Mouse (Mus musculus) small intestine, adult 2 months (tissue): ENCODE measurements around the gene Duox2. TPM values are rescaled to one million over a fixed set of nuclear protein-coding genes. Genes with fewer than 3 reads are reported as not detected.

Experiments
- H3K27ac ChIP-seq: fragments of 200-500 bp; 2 replicates; pipeline ENCODE4 v1.5.1; 2012; ENCODE audit warnings: low read depth, low read length, control low read depth, inconsistent platforms; ENCODE audit not compliant: insufficient read depth
- H3K27me3 ChIP-seq: fragments of 200-500 bp; 2 replicates; pipeline ENCODE4 v1.6.1; 2012; ENCODE audit warnings: mild to moderate bottlenecking, moderate library complexity, low read length, inconsistent platforms; ENCODE audit not compliant: control insufficient read depth, insufficient read depth
- H3K36me3 ChIP-seq: fragments of 200-500 bp; 2 replicates; pipeline ENCODE4 v1.6.1; 2012; ENCODE audit warnings: mild to moderate bottlenecking, low read length, control low read depth, inconsistent platforms; ENCODE audit not compliant: control insufficient read depth, insufficient read depth
- H3K4me1 ChIP-seq: fragments of 200-500 bp; 2 replicates; pipeline ENCODE4 v1.6.1; 2012; ENCODE audit warnings: low read length, inconsistent platforms, mixed read lengths; ENCODE audit not compliant: control insufficient read depth, insufficient read depth, insufficient read length
- H3K4me3 ChIP-seq: fragments of 200-500 bp; 2 replicates; pipeline ENCODE4 v1.5.1; 2012; ENCODE audit warnings: low read depth, mild to moderate bottlenecking, control low read depth, inconsistent platforms, low read length, moderate library complexity
- CTCF ChIP-seq: fragments of 200-500 bp; IDR thresholded peaks from 2 replicates; pipeline ENCODE4 v1.5.1; 2012; ENCODE audit warnings: low read depth, mild to moderate bottlenecking, control low read depth, inconsistent platforms, low read length, moderate library complexity, mixed read lengths; ENCODE audit not compliant: insufficient replicate concordance, insufficient read length; ENCODE audit errors: extremely low read depth
- POLR2A ChIP-seq: fragments of 200-500 bp; IDR thresholded peaks from 2 replicates; pipeline ENCODE4 v1.6.1; 2012; ENCODE audit warnings: low read depth, mild to moderate bottlenecking, control low read depth, inconsistent platforms, low read length, moderate library complexity
- WGBS: fragments of 180-500 bp; shearing (Covaris S2); methylation state at CpG from one replicate; pipeline ENCODE4 v1.1.7; 2018; 5-methylcytosine and 5-hydroxymethylcytosine counted together
- polyA plus RNA-seq: library from polyadenylated mRNA; depleted of rRNA; stranded (reverse); fragments of >200 nt; gene quantifications from 2 replicates; pipeline ENCODE4 v1.2.3, GENCODE M21; 2012; rRNA removed

Gene Duox2
- polyA plus RNA-seq, 1 experiment, result 133 TPM

DNA sequence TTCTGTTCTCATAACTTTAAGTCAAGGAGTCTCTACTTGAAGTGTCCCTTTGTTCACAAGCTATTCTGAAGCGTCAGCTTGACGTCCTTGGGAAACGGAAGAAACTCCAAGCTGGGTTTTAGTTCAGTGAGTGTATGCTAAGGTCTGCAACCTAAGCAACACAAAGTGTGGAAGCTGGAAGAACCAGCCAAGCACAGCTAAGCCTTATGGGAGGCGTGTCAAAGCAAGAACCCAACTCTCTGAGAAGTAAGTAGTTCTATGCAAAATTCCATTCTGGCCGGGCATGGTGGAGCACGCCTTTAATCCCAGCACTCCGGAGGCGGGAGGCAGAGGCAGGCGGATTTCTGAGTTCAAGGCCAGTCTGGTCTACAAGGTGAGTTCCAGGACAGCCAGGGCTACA is 66.6 kb downstream of the Duox2 start:
- H3K4me3 ChIP-seq, result no peak overlapping the region
- H3K36me3 ChIP-seq, result no peaks in the 10 kb centered on the region
- no peak for TF ChIP-seq POLR2A
- TF ChIP-seq CTCF, result no peak
- H3K27ac ChIP-seq, result no peak overlapping the region
- H3K4me1 ChIP-seq, result peaks cover 4% of the 10 kb centered on the region; the same call in 1 of the 2 replicates
- H3K27me3 ChIP-seq, result no peaks in the 10 kb centered on the region
- WGBS, result 94% methylated on average over 9 of the region's 9 CpGs

DNA sequence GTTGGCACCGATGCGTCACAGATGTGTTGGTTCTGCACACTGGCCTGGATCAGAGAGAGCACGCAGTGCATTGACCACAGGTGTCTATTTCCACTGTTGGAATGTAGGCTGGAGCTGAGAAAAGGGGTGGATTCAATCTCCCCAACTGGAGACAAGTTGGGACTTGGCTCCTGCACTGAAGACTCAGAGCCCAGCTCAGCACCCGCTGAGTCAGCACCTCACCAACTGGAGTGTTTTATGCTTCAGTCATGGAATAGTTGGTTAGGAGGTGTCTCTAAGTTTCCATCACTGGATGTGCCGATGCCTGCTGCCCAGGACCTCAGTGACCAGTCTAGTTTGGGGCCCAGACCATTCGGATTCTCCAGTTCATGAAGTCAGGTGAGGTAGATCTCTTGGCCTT is 67.9 kb downstream of the Duox2 start:
- TF ChIP-seq CTCF (no peak), POLR2A (no peak)
- no peaks in the 10 kb centered on the region for H3K27me3 ChIP-seq
- no peak overlapping the region for H3K4me3 ChIP-seq
- WGBS, result 91% methylated on average over 6 of the region's 6 CpGs
- no peaks in the 10 kb centered on the region for H3K36me3 ChIP-seq
- no peak overlapping the region for H3K27ac ChIP-seq
- no peaks in the 10 kb centered on the region for H3K4me1 ChIP-seq

Other genes starting within 250 kb of the Duox2 start
- 2.8 and 7.3 TPM in 2 replicates for gene Spg11, start 180.1 kb downstream of the Duox2 start, polyA plus RNA-seq
- gene B2m, start 150.8 kb downstream of the Duox2 start, polyA plus RNA-seq, result 286 and 1,325 TPM in 2 replicates
- gene Trim69, start 137.7 kb downstream of the Duox2 start, polyA plus RNA-seq, result 0.10 TPM in 1 of 2 replicates, not detected in the other
- gene Patl2, start 112.3 kb downstream of the Duox2 start, polyA plus RNA-seq, result not detected in 2 replicates
- not detected in 2 replicates for gene Terb2, start 112.2 kb downstream of the Duox2 start, polyA plus RNA-seq
- 16.1 and 71.5 TPM in 2 replicates for gene Sord, start 63.7 kb downstream of the Duox2 start, polyA plus RNA-seq
- gene Duoxa2, start 451 bp upstream of the Duox2 start, polyA plus RNA-seq, result 33.7 and 324 TPM in 2 replicates
- gene Duoxa1, start 15.3 kb upstream of the Duox2 start, polyA plus RNA-seq, result 0.08 and 0.66 TPM in 2 replicates
- gene Duox1, start 17.2 kb upstream of the Duox2 start, polyA plus RNA-seq, result 0.11 and 0.16 TPM in 2 replicates
- gene Shf, start 70.7 kb upstream of the Duox2 start, polyA plus RNA-seq, result 3.5 and 9.1 TPM in 2 replicates
- gene Slc28a2, start 128.0 kb upstream of the Duox2 start, polyA plus RNA-seq, result 44.1 and 116 TPM in 2 replicates
- 0.08 and 4.2 TPM in 2 replicates for gene Gm14085, start 186.5 kb upstream of the Duox2 start, polyA plus RNA-seq